Mouse (Mus musculus): ENCODE measurements at regions not wholly inside any gene's neighbourhood (a gene's known extent, or its start where the extent isn't known, plus 50 kb on each side); places are given as distances from the start of the nearest gene placed in this dataset.

GRCm38 (mm10) chr13:110692696-110693095 is 297.9 kb downstream of the Plk2 start:
- no peak for TF ChIP-seq CTCF (IDR thresholded peaks at IDR 0.05; ENCODE audit: low read depth, low read length)
- TF ChIP-seq POLR2A (IDR thresholded peaks at IDR 0.05; ENCODE audit: borderline replicate concordance, low read depth, low read length) = no peak
